Mouse (Mus musculus) bone marrow, adult 2 months (tissue): ENCODE results near the gene Camta2. TPM values are rescaled to one million over a fixed set of nuclear protein-coding genes. Genes with fewer than 3 reads are reported as not detected.

ENCODE experiments used
- H3K27ac ChIP-seq: fragments of 200-500 bp; 2 replicates; pipeline ENCODE4 v1.5.1; 2012; ENCODE audit warnings: low read depth, mild to moderate bottlenecking, control low read depth, inconsistent platforms, low read length; ENCODE audit not compliant: control insufficient read depth, poor library complexity, insufficient read depth
- H3K4me1 ChIP-seq: fragments of 200-500 bp; 2 replicates; pipeline ENCODE4 v1.6.1; 2011; ENCODE audit warnings: low read length; ENCODE audit not compliant: control insufficient read depth, insufficient read depth
- H3K4me3 ChIP-seq: fragments of 200-500 bp; replicated peaks from 2 replicates; pipeline ENCODE3; 2011; ENCODE audit warnings: mild to moderate bottlenecking, low read depth, low read length, control low read depth; ENCODE audit not compliant: control insufficient read depth
- CTCF ChIP-seq: fragments of 200-500 bp; IDR thresholded peaks from 2 replicates; pipeline ENCODE4 v1.5.1; 2011; ENCODE audit warnings: low read length, control low read depth; ENCODE audit not compliant: control insufficient read depth, insufficient read depth
- POLR2A ChIP-seq: fragments of 200-500 bp; IDR thresholded peaks from 2 replicates; pipeline ENCODE4 v1.6.1; 2011; ENCODE audit warnings: low read depth, mild to moderate bottlenecking, control low read depth, low read length, borderline replicate concordance; ENCODE audit not compliant: control insufficient read depth
- WGBS: fragments of 180-500 bp; shearing (Covaris S2); methylation state at CpG from one replicate; pipeline ENCODE4 v1.1.7; 2018; 5-methylcytosine and 5-hydroxymethylcytosine counted together
- polyA plus RNA-seq: library from polyadenylated mRNA; stranded (reverse); fragments of >200 nt; gene quantifications from 2 replicates; pipeline ENCODE4 v1.2.4, GENCODE M21; 2011; ENCODE audit warnings: low replicate concordance; ENCODE audit not compliant: missing spikeins, insufficient read depth, insufficient read length

Camta2 gene
- polyA plus RNA-seq, 1 experiment = 24.0 TPM

DNA sequence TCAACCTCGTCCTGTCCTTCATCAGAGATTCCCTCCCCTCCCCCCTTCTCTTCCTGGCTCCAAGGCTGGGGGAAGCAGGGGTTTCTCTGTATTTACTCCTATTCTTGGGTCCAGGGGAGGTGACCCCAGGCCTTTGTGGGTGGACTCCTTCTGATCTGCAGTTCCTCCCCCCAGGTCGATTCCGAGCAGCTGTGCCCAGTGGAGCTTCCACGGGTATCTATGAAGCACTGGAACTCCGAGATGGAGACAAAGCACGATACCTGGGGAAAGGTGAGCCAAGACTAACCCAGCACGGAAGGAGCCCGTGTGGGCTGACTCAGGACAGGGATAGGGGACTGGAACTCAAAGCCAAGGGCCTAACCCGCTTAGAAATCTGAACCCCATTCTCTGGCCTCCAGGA is 29.9 kb downstream of the Camta2 start:
- Histone ChIP-seq H3K4me1 (peaks cover 4% of the 10 kb centered on the region), H3K4me3 (no peak overlapping the region), H3K27ac (no peak overlapping the region)
- TF ChIP-seq CTCF (no peak), POLR2A (no peak)
- 83% methylated on average over 9 of the region's 9 CpGs for WGBS

DNA sequence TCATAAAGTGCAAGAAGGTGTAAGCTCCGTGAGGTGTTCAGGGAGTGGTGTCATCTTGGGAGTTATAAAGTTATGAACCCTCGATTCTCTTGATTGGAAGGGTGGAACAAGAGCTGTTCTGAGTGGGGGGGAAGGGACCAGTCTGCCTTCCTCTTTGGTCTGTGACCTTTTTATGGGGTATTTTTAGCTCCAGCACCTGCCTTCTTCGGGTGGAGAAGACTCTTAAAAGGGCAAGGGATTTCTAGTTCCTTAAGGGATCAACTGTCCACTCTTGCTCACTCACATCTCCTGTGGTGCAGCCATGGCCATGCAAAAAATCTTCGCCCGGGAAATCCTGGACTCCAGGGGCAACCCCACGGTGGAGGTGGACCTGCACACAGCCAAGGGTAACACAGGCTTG is 30.3 kb downstream of the Camta2 start:
- 53% methylated on average over 6 of the region's 6 CpGs for WGBS

DNA sequence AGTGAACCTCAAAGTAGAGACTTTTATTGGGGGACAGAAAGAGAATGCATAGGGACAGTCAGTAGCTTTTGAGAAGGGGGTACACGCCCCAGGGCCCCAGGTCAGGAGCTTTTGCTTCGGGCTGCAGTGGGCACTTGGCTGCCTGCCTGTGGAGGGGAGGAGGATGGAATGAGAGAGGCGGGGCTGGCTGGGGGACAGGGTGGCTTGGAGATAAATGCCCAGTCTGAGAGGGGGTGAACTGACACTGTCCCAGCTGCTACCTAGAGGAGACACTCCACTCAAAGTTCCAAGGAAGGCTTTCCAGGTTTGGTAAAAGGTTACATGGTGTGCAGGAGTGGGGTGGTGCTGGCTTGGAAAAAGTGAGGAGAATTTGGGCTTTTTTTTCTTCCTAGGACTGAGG is 30.9 kb downstream of the Camta2 start, which contains the start of gene Eno3:
Gene Eno3, plus strand, starts transcription at position 239 of the 400 bp plus-strand sequence.
- 38% methylated on average over 3 of the region's 3 CpGs for WGBS
- Histone ChIP-seq H3K4me3 (peak within 1 kb of the TSS; percentile 27), H3K27ac (peak within 1 kb of the TSS; percentile 82), H3K4me1 (peaks cover 4% of the 10 kb centered on the region)
- no peak for TF ChIP-seq CTCF
- no peak for TF ChIP-seq POLR2A

More for the DNA sequence above, 30.3 kb downstream of the Camta2 start:
- Histone ChIP-seq H3K27ac (no peak overlapping the region), H3K4me1 (peaks cover 4% of the 10 kb centered on the region), H3K4me3 (no peak overlapping the region)
- no peak for TF ChIP-seq CTCF
- TF ChIP-seq POLR2A = no peak

DNA sequence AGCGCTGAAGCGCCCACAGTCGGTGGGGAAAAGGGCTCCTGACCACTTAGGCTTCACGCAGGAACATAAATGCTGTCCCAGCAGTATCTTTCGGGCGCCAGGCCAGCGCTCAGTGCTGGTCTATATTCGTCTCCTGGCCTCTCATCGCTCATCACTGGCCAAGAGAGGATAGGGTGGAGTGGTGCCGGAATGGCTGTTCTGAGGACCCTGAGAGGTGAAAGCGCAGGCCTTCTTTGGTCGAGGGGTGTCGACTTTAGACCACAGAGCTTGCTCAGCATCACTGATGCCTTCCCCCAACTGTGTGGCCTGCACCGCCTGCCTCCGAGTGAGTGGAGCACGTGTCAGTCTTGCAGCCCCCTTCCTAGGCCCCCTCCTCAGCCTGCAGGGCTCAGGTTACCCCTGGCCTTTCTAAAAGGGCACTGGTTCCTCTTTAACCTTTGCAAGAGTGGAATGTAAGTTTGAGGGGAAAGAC is 31.4 kb downstream of the Camta2 start:
- WGBS = 52% methylated on average over 16 of the region's 16 CpGs
- H3K4me3 ChIP-seq = peak overlapping the region; percentile 27
- no peak for TF ChIP-seq CTCF
- no peak for TF ChIP-seq POLR2A
- H3K27ac ChIP-seq = peak overlapping the region; percentile 82
- peaks cover 4% of the 10 kb centered on the region for H3K4me1 ChIP-seq

GRCm38 (mm10) chr11:70655571-70656455 is 32.1 kb downstream of the Camta2 start:
- WGBS = 3% methylated on average over 61 of the region's 61 CpGs
- H3K4me1 ChIP-seq = peaks cover 4% of the 10 kb centered on the region

GRCm38 (mm10) chr11:70654923-70655570 is 32.9 kb downstream of the Camta2 start:
- TF ChIP-seq CTCF (no peak), POLR2A (peak; percentile 67; the same call in 1 of the 2 replicates)
- WGBS = under 1% methylated on average over 48 of the region's 48 CpGs
- H3K4me3 ChIP-seq = peak overlapping the region; percentile 84
- H3K27ac ChIP-seq = peak overlapping the region; percentile 82
- H3K4me1 ChIP-seq = peaks cover 6% of the 10 kb centered on the region

More at GRCm38 (mm10) chr11:70655571-70656455, 32.1 kb downstream of the Camta2 start:
- TF ChIP-seq POLR2A = peak; percentile 18; the same call in 1 of the 2 replicates
- no peak for TF ChIP-seq CTCF
- Histone ChIP-seq H3K27ac (peak overlapping the region; percentile 82), H3K4me3 (peak overlapping the region; percentile 84)

- under 1% methylated on average over 60 of the region's 61 CpGs for WGBS
- H3K27ac ChIP-seq = peak within 1 kb of the TSS; percentile 100
These were observed 33.5 kb downstream of the Camta2 start, which contains the start of gene Pfn1 for GRCm38 (mm10) chr11:70654198-70654922. TSS of gene Pfn1 (minus strand) at chr11:70654644.

More at GRCm38 (mm10) chr11:70654198-70654922, 33.5 kb downstream of the Camta2 start, which contains the start of gene Pfn1:
- Histone ChIP-seq H3K4me1 (peaks cover 7% of the 10 kb centered on the region), H3K4me3 (peak within 1 kb of the TSS; percentile 98)
- TF ChIP-seq CTCF (no peak), POLR2A (peak; percentile 96; the same call in 1 of the 2 replicates)
